Mouse (Mus musculus) adrenal gland, postnatal 10 days (tissue): Measurements from ENCODE around the gene Hoxb5. TPM values are rescaled to one million over a fixed set of nuclear protein-coding genes. Genes with fewer than 3 reads are reported as not detected.

ENCODE experiments used
- DNase-seq: peaks from one replicate; pipeline ENCODE4 v3.0.0; 2021; ENCODE audit warnings: mixed read lengths
- total RNA-seq, 2 experiments: library from RNA; stranded (reverse); gene quantifications; 2 replicates each; pipeline ENCODE4 v1.2.3; 2021

The Hoxb5 gene
- total RNA-seq, 2 experiments from 2014 or later: 12.1 to 17.1 TPM

DNA sequence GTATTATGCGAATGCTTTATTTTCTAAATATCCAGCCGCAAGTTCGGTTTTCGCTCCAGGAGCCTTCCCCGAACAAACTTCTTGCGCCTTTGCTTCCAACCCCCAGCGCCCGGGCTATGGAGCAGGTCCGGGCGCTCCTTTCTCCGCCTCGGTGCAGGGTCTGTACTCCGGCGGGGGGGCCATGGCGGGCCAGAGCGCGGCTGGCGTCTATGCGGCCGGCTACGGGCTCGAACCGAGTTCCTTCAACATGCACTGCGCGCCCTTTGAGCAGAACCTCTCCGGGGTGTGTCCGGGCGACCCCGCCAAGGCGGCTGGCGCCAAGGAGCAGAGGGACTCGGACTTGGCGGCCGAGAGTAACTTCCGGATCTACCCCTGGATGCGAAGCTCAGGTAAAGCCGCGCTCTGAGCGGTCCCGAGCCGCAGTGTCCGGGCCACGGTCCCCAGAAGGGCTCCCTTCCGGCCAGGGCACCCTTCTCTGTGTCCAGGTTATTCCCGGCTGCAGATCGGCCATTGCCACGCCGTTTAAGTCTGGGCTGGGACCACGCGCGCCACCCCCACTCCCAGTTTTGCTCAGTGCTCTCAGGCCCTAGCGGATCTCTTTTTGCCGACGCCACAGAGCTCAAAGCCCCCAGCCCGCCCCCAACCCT is 16.3 kb upstream of the Hoxb5 start:
- peak; percentile 69 for DNase-seq

- no peak for DNase-seq
These were observed 15.7 kb upstream of the Hoxb5 start for GRCm38 (mm10) chr11:96287411-96287810.

DNA sequence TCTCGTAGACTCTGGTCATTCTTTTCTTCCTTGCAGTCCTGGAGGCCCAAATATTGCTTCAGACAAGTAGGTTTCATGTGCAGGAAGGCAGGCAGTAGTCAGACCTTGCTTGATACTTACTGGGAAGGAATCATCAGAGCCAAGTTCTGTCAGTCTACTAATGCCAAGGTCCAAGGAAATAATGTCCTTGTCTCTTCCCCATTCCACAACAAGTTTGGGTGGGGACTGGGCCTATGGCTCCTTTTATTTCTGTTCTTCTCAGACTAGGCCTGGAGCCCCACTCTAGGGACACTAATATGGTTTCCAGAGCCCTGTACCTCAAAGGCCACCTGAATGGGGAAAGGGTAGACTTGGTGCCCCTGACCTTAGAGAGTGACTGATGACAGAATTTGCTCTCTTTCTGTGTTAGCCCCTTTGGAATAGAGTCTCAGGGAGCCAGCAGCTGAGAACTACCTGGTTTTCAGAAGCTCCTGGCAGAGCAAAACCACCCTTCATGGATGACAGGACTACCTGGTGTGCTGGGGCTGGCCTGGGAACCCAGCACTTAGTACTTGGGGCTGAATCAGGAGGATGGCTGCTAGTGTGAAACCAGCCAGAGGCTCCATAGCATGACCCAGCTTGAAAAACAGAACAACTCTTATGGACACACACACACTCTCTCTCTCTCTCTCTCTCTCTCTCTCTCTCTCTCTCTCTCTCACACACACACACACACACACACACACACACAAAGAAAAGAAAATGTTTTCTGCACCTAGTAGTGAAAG is 14.5 kb upstream of the Hoxb5 start:
- DNase-seq: no peak

DNA sequence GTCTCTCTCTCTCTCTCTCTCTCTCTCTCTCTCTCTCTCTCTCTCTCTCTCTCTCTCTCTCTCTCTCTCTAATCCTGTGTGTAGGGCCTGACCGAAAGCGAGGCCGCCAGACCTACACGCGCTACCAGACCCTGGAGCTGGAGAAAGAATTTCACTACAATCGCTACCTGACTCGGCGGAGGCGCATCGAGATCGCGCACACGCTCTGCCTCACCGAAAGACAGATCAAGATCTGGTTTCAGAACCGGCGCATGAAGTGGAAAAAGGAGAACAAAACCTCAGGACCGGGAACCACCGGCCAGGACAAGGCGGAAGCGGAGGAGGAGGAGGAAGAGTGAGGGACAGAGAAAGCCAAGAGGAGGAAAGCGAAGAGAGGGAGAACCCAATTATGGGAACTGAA is 13.8 kb upstream of the Hoxb5 start:
- DNase-seq: no peak

DNA sequence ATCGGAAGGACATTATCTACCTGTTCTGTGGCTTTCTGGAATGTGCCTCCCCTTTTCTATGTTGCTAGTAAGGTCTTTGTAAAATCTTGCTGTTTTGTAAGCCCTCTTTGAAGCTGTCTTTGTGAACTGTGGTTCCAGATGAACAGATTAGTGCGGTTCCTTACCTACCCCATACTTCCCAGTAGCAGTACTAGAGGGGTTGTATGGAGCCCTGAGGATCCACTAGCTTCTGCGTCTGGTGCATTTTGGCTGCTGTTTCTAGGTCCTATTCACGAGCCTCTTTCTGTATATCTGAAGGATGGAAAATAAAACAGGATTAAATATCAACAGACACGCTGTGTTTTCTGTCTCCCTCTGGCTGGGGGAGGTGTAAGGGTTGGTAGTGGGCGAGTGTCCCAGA is 13.3 kb upstream of the Hoxb5 start:
- DNase-seq: no peak

- no peak for DNase-seq
These were observed 12.3 kb upstream of the Hoxb5 start for GRCm38 (mm10) chr11:96290705-96291355.

DNA sequence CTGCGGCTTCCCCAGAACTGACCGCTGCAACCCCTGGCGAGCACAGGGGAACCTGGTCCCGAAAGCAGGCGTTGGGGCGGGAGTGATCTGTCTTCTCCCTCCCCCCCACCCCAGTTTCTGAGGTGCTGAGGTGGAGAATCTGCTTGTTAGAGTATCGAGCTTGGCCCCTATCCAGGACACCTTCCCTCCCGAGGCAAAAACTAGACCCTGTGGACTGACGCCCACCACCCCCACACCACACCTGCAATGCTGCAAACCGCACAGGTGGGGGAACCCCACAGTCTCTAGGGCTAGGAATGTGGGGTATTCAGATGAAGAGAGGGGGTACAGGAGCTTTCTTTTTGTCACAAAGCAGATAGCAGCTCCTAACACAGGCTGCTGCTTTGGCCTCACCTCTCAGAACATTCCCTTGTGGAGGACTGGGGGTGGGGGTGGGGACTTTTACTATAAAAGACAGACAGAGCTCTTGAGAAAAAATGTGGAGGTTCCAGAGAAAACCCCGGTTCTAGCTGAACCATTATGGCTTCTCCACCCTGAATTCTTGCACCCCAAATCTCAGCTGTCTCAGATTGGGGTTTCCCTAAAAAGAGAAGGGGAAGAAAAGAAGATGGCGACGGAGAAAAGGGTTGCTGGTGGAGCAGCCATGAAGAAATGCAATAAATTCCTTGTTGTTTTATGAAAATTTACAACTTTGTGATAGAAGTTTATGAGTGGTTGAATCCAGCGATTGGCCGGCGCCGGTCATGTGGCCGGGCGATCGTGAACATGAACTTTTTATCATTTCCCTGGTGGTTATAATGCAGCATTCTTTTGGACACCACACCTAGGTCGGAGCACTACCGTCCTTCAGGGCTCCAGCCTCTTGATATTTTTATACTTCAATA is 11.2 kb upstream of the Hoxb5 start, which contains the start of gene Hoxb6:
Hoxb6 (plus strand) TSS at position 796 of the 884 bp plus-strand sequence.
- peak; percentile 86 for DNase-seq

DNA sequence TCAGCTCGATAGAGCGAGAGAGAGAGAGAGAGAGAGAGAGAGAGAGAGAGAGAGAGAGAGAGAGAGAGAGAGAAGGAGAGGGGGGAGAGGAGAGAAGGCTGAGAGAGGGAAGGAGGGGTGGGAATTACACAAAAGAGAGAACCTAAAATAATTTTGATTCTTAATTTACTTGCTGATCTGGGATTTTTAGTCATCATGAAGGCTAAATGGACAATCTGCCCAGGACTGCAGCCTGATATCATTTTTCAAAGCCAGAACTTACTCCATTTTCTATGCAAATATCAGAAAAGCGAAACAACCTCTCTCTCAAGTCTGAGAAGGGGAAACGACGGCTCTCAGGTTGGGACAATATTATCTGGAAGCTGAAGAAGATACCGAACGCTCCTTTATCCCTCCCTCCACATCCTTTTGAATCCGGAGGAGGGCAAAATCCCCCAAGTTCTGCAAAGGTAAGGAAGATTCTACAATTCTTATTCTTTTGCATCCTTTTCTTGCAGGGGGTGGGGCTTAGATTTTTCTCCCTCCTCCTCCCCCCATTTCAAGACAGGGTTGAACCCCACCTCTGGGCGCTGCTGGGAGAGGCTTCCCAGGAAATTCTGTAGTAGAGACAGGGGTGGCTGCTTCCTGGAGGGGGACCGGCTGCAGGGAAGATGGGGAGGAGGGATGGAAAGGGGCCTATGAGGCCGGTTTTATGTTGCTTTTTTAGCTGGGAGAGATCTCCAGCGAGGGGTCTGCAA is 10.4 kb upstream of the Hoxb5 start:
- no peak for DNase-seq

DNA sequence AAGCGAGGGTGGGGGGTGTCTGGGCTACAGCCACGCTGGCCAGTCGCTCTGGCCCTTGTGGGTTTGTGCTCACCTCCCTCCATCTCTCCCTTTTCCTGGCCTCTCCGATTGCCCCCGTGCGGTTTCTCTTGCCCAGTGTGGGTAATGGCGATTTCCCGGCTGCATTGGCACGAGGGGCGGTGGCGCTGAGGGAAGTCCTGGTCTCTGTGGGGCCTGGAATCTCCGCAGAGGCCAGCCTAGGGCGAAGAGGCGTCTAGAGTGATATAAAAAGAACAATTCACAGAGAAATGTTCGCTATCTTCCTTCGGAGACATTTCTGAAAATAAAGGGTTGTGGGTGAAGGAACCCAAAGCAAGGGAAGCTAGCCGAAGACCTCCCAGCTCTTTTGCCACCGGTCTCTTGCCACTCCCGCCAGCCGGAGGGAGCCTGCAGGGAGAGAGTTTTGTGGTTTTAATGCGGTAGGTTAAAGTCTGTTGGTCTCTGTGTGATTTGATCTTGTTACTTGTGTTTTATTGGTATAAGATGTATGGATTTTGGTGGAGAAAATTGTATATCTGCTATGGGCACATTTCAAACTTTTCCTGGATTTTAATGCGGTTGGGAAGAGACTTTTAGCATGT is 9.7 kb upstream of the Hoxb5 start:
- no peak for DNase-seq

DNA sequence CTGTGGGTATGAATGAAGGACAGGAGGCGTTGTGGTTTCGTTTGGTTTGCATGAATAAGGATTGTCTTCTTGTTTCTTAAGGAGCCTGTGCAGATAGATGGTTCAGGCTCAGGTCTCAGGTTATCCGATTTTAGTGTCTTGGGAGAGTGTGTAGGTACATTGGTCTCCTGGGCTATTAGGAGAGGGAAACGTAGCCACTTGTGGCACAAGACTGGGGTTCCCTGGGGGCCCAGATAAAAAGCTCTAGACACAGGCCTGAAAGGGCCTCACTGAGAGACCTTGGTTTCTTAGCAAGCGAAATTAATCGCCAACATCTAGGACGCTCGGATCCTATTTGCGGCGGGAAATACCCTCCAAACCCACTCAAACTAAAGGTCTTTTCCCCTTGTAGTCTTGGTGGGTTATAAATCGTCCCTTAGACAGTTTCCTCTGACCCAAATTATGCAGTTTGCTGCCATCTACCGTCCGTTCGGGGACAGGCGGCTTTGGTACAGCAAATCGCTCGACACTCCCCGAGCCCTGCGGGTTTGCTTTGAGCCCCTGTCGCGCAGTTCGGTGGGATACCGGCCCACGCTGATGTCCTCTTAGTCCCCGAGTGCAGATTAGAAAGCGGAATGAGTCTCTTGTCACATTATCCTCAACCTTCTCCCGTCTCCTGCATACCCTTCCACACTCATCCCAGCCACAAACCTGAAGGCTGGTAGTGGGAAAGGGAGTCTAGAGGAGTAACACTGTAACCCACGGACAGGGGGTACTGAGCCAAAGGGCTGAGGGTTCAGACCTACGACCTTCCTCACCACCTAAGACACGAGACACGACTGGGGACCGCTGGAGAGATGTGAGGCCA is 8.7 kb upstream of the Hoxb5 start:
- DNase-seq: peak; percentile 91

DNA sequence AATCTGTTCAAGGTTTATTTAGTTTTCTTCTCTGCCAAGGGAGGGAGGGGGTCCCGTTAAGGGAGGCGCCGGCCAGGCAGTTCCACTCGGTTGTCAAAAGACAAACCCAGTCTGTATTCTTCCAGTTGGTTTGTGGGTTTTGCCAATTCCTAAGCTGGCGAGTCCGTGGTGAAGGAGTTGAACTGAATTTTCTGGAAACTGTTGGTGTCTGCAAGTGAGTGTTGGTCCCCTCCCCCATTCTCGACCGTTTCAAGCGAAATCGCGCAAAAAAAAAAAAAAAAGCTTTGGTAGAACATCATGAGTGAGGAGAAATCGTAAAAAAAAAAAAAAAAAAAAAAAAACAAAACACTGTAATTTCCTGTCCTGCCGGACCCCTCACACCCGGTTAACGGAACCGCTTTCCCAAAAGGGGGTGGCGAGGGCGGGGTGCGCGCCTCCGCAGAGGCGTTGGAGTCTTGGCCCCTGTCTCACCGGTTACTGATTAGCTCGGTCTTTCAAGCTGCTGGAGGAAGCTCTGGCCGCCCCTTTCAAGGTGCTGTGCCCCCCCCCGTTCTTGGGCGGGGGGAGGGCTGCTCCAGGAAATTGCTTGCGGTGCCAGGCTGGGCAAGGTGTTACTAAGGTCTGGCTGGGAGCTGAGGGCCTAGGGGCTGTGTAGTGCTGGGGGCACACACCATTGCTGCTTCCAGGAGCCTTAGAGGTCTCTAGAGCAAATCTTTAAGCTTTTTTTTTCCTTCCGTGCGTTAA is 7.9 kb upstream of the Hoxb5 start:
- DNase-seq: no peak

DNA sequence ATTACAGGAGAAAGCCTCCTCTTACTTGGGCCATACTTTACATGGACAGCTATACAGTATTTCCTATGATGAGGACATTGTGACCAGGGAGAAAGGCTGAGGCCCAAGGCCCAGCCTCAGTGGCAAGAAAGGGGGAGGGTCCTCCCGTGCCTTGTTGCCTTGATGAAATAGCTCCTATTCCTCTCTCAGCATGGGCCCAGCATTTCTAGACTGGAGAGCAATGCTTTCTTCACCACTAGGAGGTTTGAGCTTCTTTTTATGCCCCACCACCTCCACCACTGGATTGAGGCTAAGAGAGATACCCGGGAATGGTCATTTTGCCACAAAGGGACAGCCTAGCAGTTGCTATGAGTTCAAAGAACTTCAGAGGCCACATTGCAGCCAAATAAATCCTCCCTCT is 6.1 kb upstream of the Hoxb5 start:
- no peak for DNase-seq

DNA sequence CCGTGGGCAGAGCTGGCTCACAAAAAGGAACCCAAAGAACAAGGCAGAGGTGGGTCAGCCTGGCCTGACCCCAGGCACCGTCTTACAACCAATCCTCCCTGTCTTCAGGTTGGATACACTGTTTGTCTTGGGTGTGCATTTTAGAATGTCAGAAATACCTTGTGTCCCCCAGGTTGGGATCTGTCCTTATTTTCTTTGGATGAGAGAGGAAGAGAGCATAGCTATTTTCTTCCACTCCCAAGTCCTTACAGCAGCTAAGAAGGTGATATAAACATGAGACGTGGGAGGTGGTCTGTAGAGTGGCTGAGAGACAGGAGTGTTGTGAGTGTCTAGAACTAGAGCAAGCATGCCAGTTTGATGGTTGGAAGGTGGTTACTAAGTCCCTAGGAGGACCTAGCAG is 5.7 kb upstream of the Hoxb5 start:
- no peak for DNase-seq

GRCm38 (mm10) chr11:96297968-96298635 is 5.0 kb upstream of the Hoxb5 start:
- DNase-seq: no peak

DNA sequence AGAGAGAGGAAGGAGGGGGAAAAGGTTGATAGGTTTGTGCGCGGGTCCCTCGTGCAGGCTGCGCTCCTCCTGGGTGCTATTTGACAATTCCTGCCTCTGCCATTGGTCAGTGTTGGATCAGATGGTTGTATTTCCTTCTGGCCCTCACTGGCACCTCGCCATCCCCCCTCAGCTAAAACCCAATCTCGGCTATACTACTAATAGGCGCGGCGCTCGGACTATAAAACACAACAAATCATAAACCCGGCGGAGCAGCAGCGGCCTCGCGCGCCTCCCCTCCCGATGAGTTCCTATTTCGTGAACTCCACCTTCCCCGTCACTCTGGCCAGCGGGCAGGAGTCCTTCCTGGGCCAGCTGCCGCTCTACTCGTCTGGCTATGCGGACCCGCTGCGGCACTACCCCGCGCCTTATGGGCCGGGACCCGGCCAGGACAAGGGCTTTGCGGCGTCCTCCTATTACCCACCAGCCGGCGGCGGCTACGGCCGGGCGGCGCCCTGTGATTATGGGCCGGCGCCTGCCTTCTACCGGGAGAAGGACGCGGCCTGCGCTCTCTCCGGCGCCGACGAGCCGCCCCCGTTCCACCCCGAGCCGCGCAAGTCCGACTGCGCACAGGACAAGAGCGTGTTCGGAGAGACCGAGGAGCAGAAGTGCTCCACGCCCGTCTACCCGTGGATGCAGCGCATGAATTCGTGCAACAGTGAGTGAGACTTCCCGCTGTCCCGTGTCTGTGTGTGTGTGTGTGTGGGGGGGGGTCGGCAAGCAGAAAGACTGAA is 4.1 kb upstream of the Hoxb5 start:
- DNase-seq: peak; percentile 87

- no peak for DNase-seq
These were observed 3.4 kb upstream of the Hoxb5 start for GRCm38 (mm10) chr11:96299781-96300180.

GRCm38 (mm10) chr11:96300354-96301063 is 2.6 kb upstream of the Hoxb5 start:
- no peak for DNase-seq
